Mouse (Mus musculus) bone marrow macrophage, adult 2 months (primary cell): Measurements from ENCODE around the gene Eif1.

Experiments used
- CTCF ChIP-seq: IDR thresholded peaks from 2 replicates; pipeline ENCODE4 v1.5.1; 2012; ENCODE audit warnings: low read depth, mild to moderate bottlenecking, low read length, moderate library complexity
- POLR2A ChIP-seq: IDR thresholded peaks from 2 replicates; pipeline ENCODE4 v1.6.1; 2012; ENCODE audit warnings: mild to moderate bottlenecking, low read depth, low read length, borderline replicate concordance

DNA sequence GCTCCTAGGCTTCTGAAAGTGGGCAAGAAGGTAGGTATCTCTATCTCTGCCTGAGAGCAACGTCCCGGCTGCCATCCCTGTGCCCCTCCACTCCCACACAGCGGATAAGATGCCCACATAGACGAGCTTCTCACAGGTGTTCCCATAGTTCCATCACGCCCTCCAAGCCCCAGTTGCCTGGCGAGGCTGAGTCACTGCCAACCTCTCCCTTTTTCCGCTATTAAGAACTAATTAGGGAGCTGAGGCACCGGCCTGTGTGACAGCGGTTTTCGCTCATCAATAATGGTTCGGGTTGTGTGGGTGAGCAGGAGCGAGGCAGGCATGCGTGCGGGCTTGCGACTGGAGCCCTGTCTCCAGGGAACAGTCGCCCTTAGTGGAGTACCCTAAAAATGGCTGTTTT lies 10.6 kb downstream of the Eif1 start:
- no peak for TF ChIP-seq POLR2A
- TF ChIP-seq CTCF: no peak
